Mouse (Mus musculus) ES-Bruce4 (cell line): Measurements from ENCODE around the gene Nectin3.

Experiments
- CTCF ChIP-seq: IDR thresholded peaks from one replicate; pipeline ENCODE4 v1.8.1; 2011; ENCODE audit warnings: low read depth, low read length
- POLR2A ChIP-seq: IDR thresholded peaks from one replicate; pipeline ENCODE4 v1.8.1; 2011; ENCODE audit warnings: low read length; ENCODE audit not compliant: insufficient read depth

GRCm38 (mm10) chr16:46388527-46389414, 109.6 kb downstream of the Nectin3 start:
- TF ChIP-seq CTCF, result no peak
- TF ChIP-seq POLR2A, result no peak
